ENCODE assay signal across 12 mouse cellular contexts in genomic region chr6:28309692-28310091, GRCm38 (mm10).
A peak's percentile ranks its signal among the peaks of the same experiment; 100 is the strongest.
DNase-seq lines count a peak whose midpoint lies in the region; ATAC-seq and TF ChIP-seq lines count a peak whose summit lies in the region.
"Had no signal": no experiment of that assay in that cellular context is flagged by ENCODE, and none has a peak within 500 bp of the region (broad histone marks: within the 10 kb centered on the region; RNA-seq: fewer than 3 reads in every experiment).

No protein-coding gene starts in this region.

- peak; percentile 53 for TF ChIP-seq CTCF in gastrocnemius, adult 2 months (IDR thresholded peaks at IDR 0.05)
- no peak for TF ChIP-seq CTCF in liver, adult 2 months (IDR thresholded peaks at IDR 0.05; ENCODE audit: low read depth, low read length)

- TF ChIP-seq POLR2A in liver, adult 2 months (IDR thresholded peaks at IDR 0.05; ENCODE audit: extremely low read depth, insufficient read depth, low read length) = no peak

- H3K27me3 ChIP-seq in liver, adult 2 months (ENCODE audit: control insufficient read depth, insufficient read depth, low read length) = no peaks in the 10 kb centered on the region
- no peaks in the 10 kb centered on the region for H3K27me3 ChIP-seq in hindbrain, embryonic 11.5 days (ENCODE audit: control insufficient read depth, insufficient read depth, low read length)
- H3K27me3 ChIP-seq: embryonic facial prominence, embryonic 15.5 days; limb, embryonic 13.5 days; midbrain, embryonic 12.5 days had no signal

- no peaks in the 10 kb centered on the region for H3K9me3 ChIP-seq in hindbrain, embryonic 11.5 days (ENCODE audit: control insufficient read depth, low read length)
- H3K9me3 ChIP-seq: embryonic facial prominence, embryonic 15.5 days; limb, embryonic 13.5 days; midbrain, embryonic 12.5 days had no signal

- H3K36me3 ChIP-seq in liver, adult 2 months (ENCODE audit: control insufficient read depth, insufficient read depth, low read length) = no peaks in the 10 kb centered on the region
- no peaks in the 10 kb centered on the region for H3K36me3 ChIP-seq in hindbrain, embryonic 11.5 days (ENCODE audit: control insufficient read depth, insufficient read depth, low read length)
- H3K36me3 ChIP-seq: embryonic facial prominence, embryonic 15.5 days; limb, embryonic 13.5 days had no signal

- H3K4me3 ChIP-seq in gastrocnemius, adult 2 months = no peak overlapping the region
- no peak overlapping the region for H3K4me3 ChIP-seq in liver, adult 2 months (ENCODE audit: insufficient read depth, low read depth, low read length)
- H3K4me3 ChIP-seq in hindbrain, embryonic 11.5 days (ENCODE audit: low read depth, low read length) = no peak overlapping the region
- H3K4me3 ChIP-seq: embryonic facial prominence, embryonic 15.5 days; limb, embryonic 13.5 days; midbrain, embryonic 12.5 days had no signal

- no peaks in the 10 kb centered on the region for H3K79me2 ChIP-seq in liver, adult 2 months (ENCODE audit: control insufficient read depth, insufficient read depth, low read length)

- ATAC-seq in hindbrain, embryonic 11.5 days (ENCODE audit: low FRiP score) = no peak

- no peak overlapping the region for H3K27ac ChIP-seq in gastrocnemius, adult 2 months
- H3K27ac ChIP-seq in liver, adult 2 months (replicated peaks; ENCODE audit: insufficient read depth, low read depth, low read length) = no peak overlapping the region
- H3K27ac ChIP-seq in hindbrain, embryonic 11.5 days (ENCODE audit: low read depth, low read length) = no peak overlapping the region
- H3K27ac ChIP-seq: embryonic facial prominence, embryonic 15.5 days; limb, embryonic 13.5 days; midbrain, embryonic 12.5 days had no signal

- H3K4me2 ChIP-seq in hindbrain, embryonic 11.5 days (replicated peaks; ENCODE audit: low read depth, low read length) = no peak overlapping the region
- H3K4me2 ChIP-seq: embryonic facial prominence, embryonic 15.5 days; limb, embryonic 13.5 days; midbrain, embryonic 12.5 days had no signal

- no peaks in the 10 kb centered on the region for H3K4me1 ChIP-seq in liver, adult 2 months (ENCODE audit: control insufficient read depth, insufficient read depth, low read length)
- no peaks in the 10 kb centered on the region for H3K4me1 ChIP-seq in hindbrain, embryonic 11.5 days (replicated peaks; ENCODE audit: control insufficient read depth, insufficient read depth, low read length)
- H3K4me1 ChIP-seq: embryonic facial prominence, embryonic 15.5 days; limb, embryonic 13.5 days; midbrain, embryonic 12.5 days had no signal

- no peak overlapping the region for H3K9ac ChIP-seq in liver, adult 2 months (ENCODE audit: low read depth, low read length)
- H3K9ac ChIP-seq in hindbrain, embryonic 11.5 days (ENCODE audit: low read depth, low read length) = no peak overlapping the region
- H3K9ac ChIP-seq: embryonic facial prominence, embryonic 15.5 days; limb, embryonic 13.5 days; midbrain, embryonic 12.5 days had no signal

- intact Hi-C loops in gastrocnemius, adult 2 months (cut with DNase I) = no loop called here

- DNase-seq in gastrocnemius, adult 2 months = no peak
- DNase-seq in gastrocnemius, postnatal 25 days = no peak
- DNase-seq in liver, adult 2 months (ENCODE audit: extremely low read depth, low read depth, low spot score) = peak; percentile 54
- DNase-seq in liver = no peak
- DNase-seq in brain, adult 2 months (ENCODE audit: low read depth, low spot score) = peak; percentile 80
- peak; percentile 55 for DNase-seq in retina, embryonic 14.5 days (ENCODE audit: low spot score)
- DNase-seq in hindbrain, embryonic 11.5 days (ENCODE audit: low spot score) = no peak
- no peak for DNase-seq in urinary bladder, postnatal 25 days (ENCODE audit: low spot score)
- DNase-seq: adrenal gland, postnatal 10 days had no signal

Comparison
In these comparisons a context has a peak if more than half of its experiments do, and no peak if none do; other contexts are left out.
1. DNase-seq: peak in liver, adult 2 months (single experiment), brain, adult 2 months (single experiment) and retina, embryonic 14.5 days (single experiment); none in gastrocnemius, adult 2 months (single experiment), gastrocnemius, postnatal 25 days (single experiment), liver (single experiment), hindbrain, embryonic 11.5 days (single experiment) and urinary bladder, postnatal 25 days (single experiment).